Mouse (Mus musculus): ENCODE measurements around the gene Gabra5. TPM values are rescaled to one million over a fixed set of nuclear protein-coding genes. Genes with fewer than 3 reads are reported as not detected.

The Gabra5 gene
- polyA plus RNA-seq, 1 experiment from 2014 or later = 0.32 TPM

GRCm38 (mm10) chr7:57384112-57384511 is 125.7 kb downstream of the Gabra5 start:
- H3K4me3 ChIP-seq = no peak overlapping the region
- ATAC-seq (ENCODE audit: insufficient number of reproducible peaks, low FRiP score, low TSS enrichment, low read depth) = no peak
- 20% methylated on average over 4 of the region's 4 CpGs for WGBS
- H3K4me2 ChIP-seq = no peak overlapping the region
- no peaks in the 10 kb centered on the region for H3K9me3 ChIP-seq
- peaks cover 29% of the 10 kb centered on the region for H3K27me3 ChIP-seq
- no peaks in the 10 kb centered on the region for H3K36me3 ChIP-seq
- H3K27ac ChIP-seq = no peak overlapping the region
- H3K9ac ChIP-seq = no peak overlapping the region
- H3K4me1 ChIP-seq = peaks cover 11% of the 10 kb centered on the region

GRCm38 (mm10) chr7:57366013-57366390 is 143.9 kb downstream of the Gabra5 start:
- no peak overlapping the region for H3K27ac ChIP-seq

GRCm38 (mm10) chr7:57365134-57366012 is 144.5 kb downstream of the Gabra5 start:
- Histone ChIP-seq H3K27ac (no peak overlapping the region), H3K27me3 (no peaks in the 10 kb centered on the region), H3K9ac (no peak overlapping the region), H3K9me3 (no peaks in the 10 kb centered on the region), H3K4me2 (no peak overlapping the region), H3K4me3 (no peak overlapping the region), H3K4me1 (no peaks in the 10 kb centered on the region), H3K36me3 (no peaks in the 10 kb centered on the region)
- no peak for ATAC-seq (ENCODE audit: insufficient number of reproducible peaks, low FRiP score, low TSS enrichment, low read depth)
- WGBS = 76% methylated on average over 5 of the region's 5 CpGs

More at GRCm38 (mm10) chr7:57366013-57366390, 143.9 kb downstream of the Gabra5 start:
- Histone ChIP-seq H3K36me3 (no peaks in the 10 kb centered on the region), H3K4me2 (no peak overlapping the region), H3K4me3 (no peak overlapping the region), H3K9me3 (no peaks in the 10 kb centered on the region), H3K9ac (no peak overlapping the region), H3K27me3 (no peaks in the 10 kb centered on the region), H3K4me1 (no peaks in the 10 kb centered on the region)
- ATAC-seq (ENCODE audit: insufficient number of reproducible peaks, low FRiP score, low TSS enrichment, low read depth) = no peak
- 83% methylated on average over 5 of the region's 5 CpGs for WGBS

- Histone ChIP-seq H3K9ac (no peak overlapping the region), H3K36me3 (no peaks in the 10 kb centered on the region), H3K4me2 (no peak overlapping the region), H3K27ac (no peak overlapping the region), H3K4me3 (no peak overlapping the region), H3K9me3 (no peaks in the 10 kb centered on the region), H3K27me3 (no peaks in the 10 kb centered on the region), H3K4me1 (no peaks in the 10 kb centered on the region)
- WGBS = 76% methylated on average over 6 of the region's 6 CpGs
- no peak for ATAC-seq (ENCODE audit: insufficient number of reproducible peaks, low FRiP score, low TSS enrichment, low read depth)
These were observed 146.0 kb downstream of the Gabra5 start for GRCm38 (mm10) chr7:57363812-57364211.

- no peak overlapping the region for H3K9ac ChIP-seq
- no peak overlapping the region for H3K4me2 ChIP-seq
- ATAC-seq (ENCODE audit: insufficient number of reproducible peaks, low FRiP score, low TSS enrichment, low read depth) = no peak
- no peaks in the 10 kb centered on the region for H3K9me3 ChIP-seq
- H3K4me1 ChIP-seq = no peaks in the 10 kb centered on the region
- no peak overlapping the region for H3K27ac ChIP-seq
- H3K36me3 ChIP-seq = no peaks in the 10 kb centered on the region
- no peak overlapping the region for H3K4me3 ChIP-seq
- WGBS = 66% methylated on average over 6 of the region's 6 CpGs
- no peaks in the 10 kb centered on the region for H3K27me3 ChIP-seq
These were observed 151.9 kb downstream of the Gabra5 start for GRCm38 (mm10) chr7:57357871-57358540.

Other genes starting within 250 kb of the Gabra5 start
- 0.66 and 1.3 TPM in 2 replicates for gene Gabrg3, start 122.9 kb downstream of the Gabra5 start, polyA plus RNA-seq (2015; fragmentation: Nextera tagmentation; extraction: Ambion mirVana)
- gene Gabrb3, start 90.4 kb downstream of the Gabra5 start, polyA plus RNA-seq (2015; fragmentation: Nextera tagmentation; extraction: Ambion mirVana) = 0.92 and 1.4 TPM in 2 replicates

Data from limb, embryonic 15.5 days (tissue).